Mouse (Mus musculus) embryonic facial prominence, embryonic 11.5 days (tissue): ENCODE data around the gene Tmem135. TPM values are rescaled to one million over a fixed set of nuclear protein-coding genes. Genes with fewer than 3 reads are reported as not detected.

Experiments
- ATAC-seq: fragments of 200-750 bp; cut with Nextera tagmentation; replicated peaks from 2 replicates; pipeline ENCODE4 v1.8.0; 2017; ENCODE audit warnings: low read depth; ENCODE audit not compliant: insufficient number of reproducible peaks, low FRiP score, low TSS enrichment
- DNase-seq: peaks from one replicate; pipeline ENCODE4 v3.0.0-alpha.2; 2015; ENCODE audit warnings: low spot score
- H3K27ac ChIP-seq: fragments of 300-500 bp; sonication (generic); replicated peaks from 2 replicates; pipeline ENCODE4 v1.5.1; 2014; ENCODE audit warnings: mild to moderate bottlenecking, low read depth, low read length, control low read depth
- H3K27me3 ChIP-seq: fragments of 300-500 bp; sonication (generic); 2 replicates; pipeline ENCODE4 v1.6.1; 2014; ENCODE audit warnings: mild to moderate bottlenecking, low read length, moderate library complexity, mixed read lengths; ENCODE audit not compliant: control insufficient read depth, insufficient read depth
- H3K36me3 ChIP-seq: fragments of 300-500 bp; sonication (generic); replicated peaks from 2 replicates; pipeline ENCODE4 v1.6.1; 2014; ENCODE audit warnings: low read depth, mild to moderate bottlenecking, low read length, moderate library complexity, mixed read lengths; ENCODE audit not compliant: control insufficient read depth, insufficient read depth
- H3K4me1 ChIP-seq: fragments of 300-500 bp; sonication (generic); 2 replicates; pipeline ENCODE4 v1.6.1; 2014; ENCODE audit warnings: low read length, mixed read lengths; ENCODE audit not compliant: control insufficient read depth, insufficient read depth
- H3K4me2 ChIP-seq: fragments of 300-500 bp; sonication (generic); 2 replicates; pipeline ENCODE4 v1.6.1; 2014; ENCODE audit warnings: low read depth, mild to moderate bottlenecking, control low read depth, low read length, moderate library complexity
- H3K4me3 ChIP-seq: fragments of 300-500 bp; sonication (generic); 2 replicates; pipeline ENCODE4 v1.5.1; 2014; ENCODE audit warnings: low read depth, low read length, control low read depth
- H3K9ac ChIP-seq: fragments of 300-500 bp; sonication (generic); replicated peaks from 2 replicates; pipeline ENCODE4 v1.6.1; 2014; ENCODE audit warnings: mild to moderate bottlenecking, control low read depth, low read length
- H3K9me3 ChIP-seq: fragments of 300-500 bp; sonication (generic); replicated peaks from 2 replicates; pipeline ENCODE4 v1.6.1; 2016; ENCODE audit warnings: mild to moderate bottlenecking, low read length, inconsistent platforms, mixed read lengths; ENCODE audit not compliant: control insufficient read depth
- WGBS: fragments of 180-500 bp; shearing (Covaris S2); extraction: QIAGEN DNeasy Blood & Tissue Kit; methylation state at CpG from one replicate; pipeline ENCODE4 v1.1.7; 2014; 5-methylcytosine and 5-hydroxymethylcytosine counted together
- polyA plus RNA-seq: library from polyadenylated mRNA; unstranded; fragments of >200 nt; fragmentation: Nextera tagmentation; extraction: Ambion mirVana; gene quantifications from 2 replicates; pipeline ENCODE4 v1.2.1, GENCODE M21; 2014

Tmem135 gene
- polyA plus RNA-seq, 1 experiment from 2014 or later, result 18.5 TPM

DNA sequence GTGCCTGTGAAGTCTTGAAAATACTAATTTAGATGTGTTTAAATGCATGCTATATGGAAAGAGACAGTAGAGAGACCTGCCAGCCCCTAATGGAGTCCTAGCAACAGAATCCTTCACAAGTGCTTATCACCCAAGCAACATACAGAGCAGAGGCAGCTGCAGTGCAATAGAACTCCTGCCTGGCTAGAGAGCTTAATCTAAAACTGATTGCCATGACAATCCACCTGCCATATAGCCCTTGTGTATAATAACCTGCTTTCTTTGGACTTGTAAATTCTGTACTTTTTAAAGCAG lies 64.9 kb downstream of the Tmem135 start:
- H3K4me2 ChIP-seq, result peak overlapping the region; percentile 89
- DNase-seq (peak; percentile 24), ATAC-seq (0 out of 2 replicates have a peak, but pooled peaks have one; percentile 36)
- H3K4me3 ChIP-seq, result peak overlapping the region; percentile 63
- no peak overlapping the region for H3K27ac ChIP-seq
- H3K9me3 ChIP-seq, result no peaks in the 10 kb centered on the region
- H3K4me1 ChIP-seq, result no peaks in the 10 kb centered on the region
- no peaks in the 10 kb centered on the region for H3K27me3 ChIP-seq
- H3K9ac ChIP-seq, result peak overlapping the region; percentile 75
- no peaks in the 10 kb centered on the region for H3K36me3 ChIP-seq

DNA sequence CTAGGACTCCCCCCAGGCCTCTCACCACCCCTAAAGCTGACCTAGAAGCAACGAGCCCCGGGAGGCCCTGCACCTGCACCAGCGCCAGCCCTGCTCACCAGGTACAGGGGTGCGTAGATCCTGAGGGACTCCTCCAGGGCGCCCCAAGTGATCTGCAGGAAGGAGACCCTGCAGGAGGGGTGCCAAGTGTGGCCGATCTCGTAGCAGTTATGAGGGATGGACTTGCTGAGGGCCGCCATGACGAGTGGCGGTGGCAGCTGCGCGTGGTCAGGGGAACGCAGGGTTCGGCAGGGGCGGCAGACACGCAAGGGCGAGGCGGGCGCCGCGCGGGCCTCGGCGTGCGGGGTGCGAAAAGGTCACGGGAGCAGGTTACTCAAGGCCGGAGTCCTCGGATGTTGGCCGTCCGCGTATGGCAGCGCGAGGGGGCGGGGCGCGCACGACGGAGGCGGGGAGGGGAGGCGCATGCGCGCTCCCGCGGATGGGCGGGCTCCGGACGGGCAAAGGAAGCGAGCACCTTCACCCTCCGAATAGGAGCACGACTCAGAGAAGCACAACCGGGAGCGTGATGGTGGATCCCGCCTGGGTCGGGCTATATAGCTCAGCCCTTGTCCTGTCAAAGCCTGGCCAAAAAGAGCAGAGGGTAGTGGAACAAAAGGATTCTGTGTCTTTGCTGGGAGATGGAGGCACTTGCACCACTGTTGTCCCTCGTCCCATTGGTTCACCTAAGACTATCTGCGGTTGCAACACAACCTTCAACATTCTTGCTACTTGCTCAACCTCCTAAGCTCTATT lies 65.5 kb downstream of the Tmem135 start:
- Histone ChIP-seq H3K4me2 (peak overlapping the region; percentile 89), H3K27me3 (no peaks in the 10 kb centered on the region), H3K9me3 (no peaks in the 10 kb centered on the region), H3K4me3 (peak overlapping the region; percentile 63), H3K4me1 (no peaks in the 10 kb centered on the region), H3K9ac (peak overlapping the region; percentile 75), H3K27ac (no peak overlapping the region), H3K36me3 (no peaks in the 10 kb centered on the region)
- peak; percentile 87 for DNase-seq
- ATAC-seq, result peak; percentile 96
- WGBS, result under 1% methylated on average over 55 of the region's 57 CpGs

DNA sequence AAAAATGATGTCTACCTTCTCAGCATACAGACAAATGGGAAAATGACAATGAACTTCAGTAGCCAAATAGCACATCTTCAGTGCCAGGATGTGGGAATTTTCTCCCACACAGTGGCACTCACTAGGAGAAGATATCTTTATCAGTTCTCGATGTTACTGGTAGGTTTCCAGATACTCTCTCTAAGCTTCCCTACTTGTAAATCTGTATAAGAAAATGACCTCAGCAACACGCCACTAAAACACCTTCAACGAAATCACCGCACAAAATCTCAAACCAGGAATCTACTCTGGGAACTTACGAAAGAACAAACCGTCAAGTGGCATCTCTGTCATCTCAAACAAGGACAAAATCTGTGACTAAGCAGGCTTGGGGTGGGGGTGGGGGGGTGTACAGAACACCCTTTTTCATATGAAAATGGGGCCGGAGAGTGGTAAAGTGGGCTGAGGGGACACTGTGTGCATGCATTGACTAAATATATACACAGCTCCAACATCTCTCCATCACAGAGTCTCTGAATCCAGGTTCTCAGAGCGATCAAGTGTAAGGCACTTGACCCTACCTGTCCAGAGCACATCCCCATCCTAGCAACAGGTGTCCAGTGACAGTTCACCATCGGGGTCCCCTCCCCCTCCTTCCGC lies 66.2 kb downstream of the Tmem135 start:
- Histone ChIP-seq H3K27ac (no peak overlapping the region), H3K9me3 (no peaks in the 10 kb centered on the region), H3K4me3 (peak overlapping the region; percentile 63), H3K4me1 (no peaks in the 10 kb centered on the region), H3K9ac (peak overlapping the region; percentile 75), H3K27me3 (no peaks in the 10 kb centered on the region), H3K36me3 (no peaks in the 10 kb centered on the region), H3K4me2 (peak overlapping the region; percentile 89)
- WGBS, result 52% methylated on average over 10 of the region's 10 CpGs
- ATAC-seq, result peak; percentile 53
- DNase-seq, result no peak

DNA sequence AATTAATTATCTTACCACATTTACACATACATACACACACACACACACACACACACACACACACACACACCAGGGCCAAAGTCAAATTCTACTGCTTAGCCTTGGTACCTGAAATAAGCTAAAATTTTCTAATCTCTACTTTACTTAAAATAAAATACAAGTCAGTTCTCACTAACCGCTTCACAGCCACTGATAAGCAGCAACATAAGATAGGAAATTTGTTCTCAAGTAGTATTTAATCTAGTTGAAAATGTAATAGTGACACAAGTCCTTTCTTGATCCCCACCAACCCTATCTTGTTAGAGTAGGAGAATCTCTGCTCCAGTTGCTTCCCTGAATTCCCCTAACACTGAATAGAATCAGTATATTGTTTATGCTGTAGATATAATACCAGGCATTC lies 67.6 kb downstream of the Tmem135 start:
- no peak overlapping the region for H3K27ac ChIP-seq
- H3K4me1 ChIP-seq, result no peaks in the 10 kb centered on the region
- WGBS, result 89% methylated on average over 1 of the region's 1 CpGs
- DNase-seq (no peak), ATAC-seq (no peak)
- H3K4me3 ChIP-seq, result no peak overlapping the region
- no peaks in the 10 kb centered on the region for H3K27me3 ChIP-seq
- H3K4me2 ChIP-seq, result no peak overlapping the region
- no peak overlapping the region for H3K9ac ChIP-seq
- H3K36me3 ChIP-seq, result no peaks in the 10 kb centered on the region
- H3K9me3 ChIP-seq, result no peaks in the 10 kb centered on the region

- no peak for DNase-seq
- Histone ChIP-seq H3K4me1 (no peaks in the 10 kb centered on the region), H3K9ac (no peak overlapping the region), H3K27me3 (no peaks in the 10 kb centered on the region), H3K9me3 (no peaks in the 10 kb centered on the region), H3K27ac (no peak overlapping the region), H3K4me3 (no peak overlapping the region), H3K36me3 (no peaks in the 10 kb centered on the region), H3K4me2 (no peak overlapping the region)
- ATAC-seq, result no peak
Observed at GRCm38 (mm10) chr7:89335316-89335715, 68.7 kb downstream of the Tmem135 start.

DNA sequence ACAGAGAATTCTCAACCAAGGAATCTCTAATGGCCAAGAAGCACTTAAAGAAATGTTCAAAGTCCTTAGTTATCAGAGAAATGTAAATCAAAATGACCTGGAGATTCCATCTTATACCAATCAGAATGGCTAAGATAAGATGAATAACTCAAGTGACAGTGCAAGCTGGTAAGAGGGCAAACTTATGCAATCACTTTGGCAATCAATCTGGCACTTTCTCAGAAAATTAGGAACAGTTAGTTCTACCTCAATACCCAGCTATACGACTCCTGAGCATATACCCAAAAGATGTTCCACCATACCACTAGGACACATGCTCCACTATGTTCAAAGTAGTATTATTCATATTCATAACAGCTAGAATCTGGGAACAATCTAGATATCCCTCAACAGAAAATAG lies 74.1 kb downstream of the Tmem135 start:
- Histone ChIP-seq H3K27me3 (no peaks in the 10 kb centered on the region), H3K27ac (no peak overlapping the region), H3K4me1 (no peaks in the 10 kb centered on the region), H3K9ac (no peak overlapping the region), H3K9me3 (no peaks in the 10 kb centered on the region), H3K4me3 (no peak overlapping the region), H3K36me3 (no peaks in the 10 kb centered on the region), H3K4me2 (no peak overlapping the region)
- ATAC-seq, result no peak
- WGBS, result 84% methylated on average over 1 of the region's 1 CpGs
- no peak for DNase-seq

DNA sequence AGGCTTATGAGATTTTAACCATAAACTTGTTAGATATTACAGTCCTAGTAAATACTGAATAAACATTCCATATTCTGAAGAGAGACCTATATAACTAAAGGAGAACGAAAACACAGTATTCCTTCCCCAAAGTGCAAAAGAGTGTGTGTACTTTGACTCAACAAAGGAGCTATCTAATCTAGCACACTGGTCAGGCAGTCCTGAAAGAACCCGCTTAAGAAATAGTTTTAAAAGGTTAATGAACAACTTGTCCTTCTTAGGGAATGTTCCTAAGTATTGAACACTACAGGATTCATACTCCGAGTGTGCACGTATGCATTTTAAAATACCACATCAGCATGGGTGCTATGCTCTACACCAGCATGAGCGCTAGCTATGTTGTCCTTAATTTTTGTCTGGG lies 76.3 kb downstream of the Tmem135 start:
- WGBS, result 92% methylated on average over 5 of the region's 5 CpGs
- Histone ChIP-seq H3K4me1 (no peaks in the 10 kb centered on the region), H3K27me3 (no peaks in the 10 kb centered on the region), H3K4me2 (no peak overlapping the region), H3K4me3 (no peak overlapping the region), H3K9ac (no peak overlapping the region), H3K9me3 (no peaks in the 10 kb centered on the region), H3K36me3 (no peaks in the 10 kb centered on the region), H3K27ac (no peak overlapping the region)
- ATAC-seq (no peak), DNase-seq (no peak)

GRCm38 (mm10) chr7:89326761-89327160 lies 77.3 kb downstream of the Tmem135 start:
- no peak overlapping the region for H3K4me2 ChIP-seq
- no peak for DNase-seq
- H3K27me3 ChIP-seq, result no peaks in the 10 kb centered on the region
- H3K36me3 ChIP-seq, result no peaks in the 10 kb centered on the region
- 73% methylated on average over 4 of the region's 4 CpGs for WGBS
- H3K4me1 ChIP-seq, result no peaks in the 10 kb centered on the region
- H3K9me3 ChIP-seq, result no peaks in the 10 kb centered on the region
- H3K27ac ChIP-seq, result no peak overlapping the region
- ATAC-seq, result no peak
- no peak overlapping the region for H3K9ac ChIP-seq
- no peak overlapping the region for H3K4me3 ChIP-seq
